Mouse (Mus musculus): ENCODE measurements around the gene Depdc5. TPM values are rescaled to one million over a fixed set of nuclear protein-coding genes. Genes with fewer than 3 reads are reported as not detected.

Gene Depdc5
- polyA plus RNA-seq, 1 experiment: 13.3 TPM

DNA sequence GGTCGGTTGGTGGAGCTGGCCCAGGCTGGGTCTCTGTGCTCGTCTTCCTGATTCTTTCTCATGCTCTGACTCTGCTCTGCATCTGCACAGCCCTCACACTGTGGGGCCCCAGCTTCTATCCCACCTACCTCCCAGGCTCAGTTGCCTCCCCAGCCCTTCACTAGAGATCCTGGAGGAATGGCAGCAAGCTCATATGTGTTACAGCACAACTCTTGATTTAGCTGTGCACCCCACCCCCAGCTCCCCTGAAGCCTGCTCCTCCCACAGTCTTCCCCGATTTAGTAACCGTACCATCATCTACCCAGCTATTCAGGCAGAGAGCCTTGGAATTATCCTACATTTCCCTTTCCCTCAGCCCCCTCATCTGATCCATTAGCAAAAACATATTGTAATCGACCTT lies 137.6 kb downstream of the Depdc5 start:
- DNase-seq (ENCODE audit: low read depth): no peak

DNA sequence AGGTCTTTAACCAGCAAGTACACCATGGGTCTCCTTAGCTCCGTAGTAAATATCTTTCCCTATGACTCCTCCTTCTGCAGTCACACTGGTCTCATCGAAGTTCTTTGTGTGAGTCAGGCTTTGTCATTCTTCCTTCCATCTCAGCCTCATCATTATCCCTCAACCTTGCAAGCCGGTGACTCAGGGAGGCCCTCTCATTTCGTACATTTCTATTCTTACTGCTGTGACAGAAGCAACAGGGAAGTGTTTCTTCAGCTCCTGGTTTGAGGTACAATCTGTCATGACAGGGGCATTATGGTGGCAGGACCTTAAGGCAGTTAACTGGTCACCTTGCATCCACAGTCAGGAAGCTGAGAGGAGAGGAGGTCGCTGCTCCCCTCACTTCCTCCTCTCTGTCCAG lies 139.3 kb downstream of the Depdc5 start:
- no peak for DNase-seq (ENCODE audit: low read depth)

DNA sequence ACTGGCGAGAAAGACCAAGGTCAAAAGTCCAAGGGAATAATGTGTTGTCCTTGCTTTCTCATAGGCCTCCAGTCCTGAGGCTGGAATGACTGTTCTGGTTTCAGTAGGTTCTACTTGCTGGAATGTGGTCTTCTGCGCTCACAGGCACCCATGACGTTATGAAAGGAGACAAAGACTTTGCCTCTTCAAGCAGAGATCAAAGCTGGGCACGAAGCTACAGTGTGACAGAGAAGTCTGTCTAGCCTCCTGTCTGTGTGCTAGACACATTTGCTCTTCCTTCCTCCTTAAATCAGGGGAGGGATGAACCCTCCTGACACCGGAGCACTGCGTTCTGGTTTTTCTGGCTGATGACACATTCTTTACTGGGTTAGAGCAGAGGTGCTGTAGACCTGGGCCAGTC lies 140.0 kb downstream of the Depdc5 start:
- DNase-seq (ENCODE audit: low read depth): no peak

DNA sequence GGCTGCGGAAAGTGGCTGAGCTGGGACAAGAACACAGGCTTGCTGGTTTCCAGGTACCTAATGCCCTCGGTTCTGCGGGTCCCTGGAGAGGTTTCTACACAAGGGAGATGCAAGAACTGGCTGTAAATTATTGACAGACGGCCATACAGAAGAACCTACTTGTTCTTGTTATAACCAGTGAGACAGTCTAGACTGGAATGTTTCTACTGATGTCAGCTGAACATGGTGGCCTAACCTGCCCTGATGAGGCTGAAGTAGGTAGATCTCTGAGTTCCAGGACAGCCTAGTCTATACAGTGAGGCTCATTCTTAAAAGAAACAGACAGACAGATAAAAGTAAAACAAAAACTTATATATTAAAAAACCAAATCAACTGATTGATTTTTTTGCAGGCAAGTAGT lies 140.6 kb downstream of the Depdc5 start:
- DNase-seq (ENCODE audit: low read depth): no peak

DNA sequence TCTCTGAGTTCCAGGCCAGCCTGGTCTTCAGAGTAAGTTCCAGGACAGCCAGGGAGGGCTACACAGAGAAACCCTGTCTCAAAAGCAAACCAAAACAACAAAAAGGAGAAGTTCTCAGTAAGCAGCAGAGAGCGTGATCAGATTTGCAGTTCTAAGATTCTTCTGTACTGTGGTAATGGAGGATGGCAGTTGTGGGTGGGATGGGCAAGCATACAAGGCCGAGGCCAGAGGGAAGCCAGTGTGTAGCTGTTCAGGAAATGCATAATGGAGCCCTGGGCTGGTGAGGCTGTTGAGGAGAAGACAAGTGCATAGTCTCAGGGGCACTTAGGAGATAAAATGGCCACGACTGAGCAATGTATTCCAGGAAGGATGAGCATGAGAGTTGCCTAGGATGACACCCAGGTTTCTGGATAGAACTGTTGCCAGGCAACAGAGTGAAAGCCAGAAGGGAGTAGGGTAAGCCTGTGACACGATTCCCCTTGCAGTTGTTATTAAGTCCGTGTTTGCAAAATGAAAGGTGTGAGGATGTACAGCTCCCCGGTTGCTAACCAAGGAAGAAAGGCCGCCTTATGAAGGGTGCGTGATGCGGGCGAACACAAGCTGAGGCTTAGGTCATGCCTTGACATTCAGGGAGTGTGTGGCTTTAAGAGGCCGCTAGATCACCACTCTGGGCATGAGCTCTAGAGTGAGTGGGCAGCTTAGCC lies 142.1 kb downstream of the Depdc5 start:
- DNase-seq (ENCODE audit: low read depth): no peak

DNA sequence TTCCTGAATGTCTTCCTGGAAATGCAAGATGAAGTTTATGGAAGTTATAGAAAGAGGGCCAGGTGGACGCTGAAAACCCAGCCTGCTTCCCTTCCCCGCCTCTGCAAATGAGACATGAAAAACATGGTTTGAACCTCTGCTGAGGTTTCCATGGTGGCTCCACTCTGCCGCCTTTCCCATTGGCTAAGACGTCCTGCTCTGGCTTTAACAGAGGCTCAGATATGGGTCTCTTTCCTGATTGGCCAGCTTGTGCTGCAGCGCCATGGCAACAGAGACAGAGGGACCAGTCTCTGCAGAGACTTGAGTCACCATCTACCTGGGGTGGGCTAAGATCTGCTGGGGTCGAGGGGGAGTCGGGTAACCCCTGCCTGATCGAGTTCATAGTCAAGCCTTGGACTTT lies 143.2 kb downstream of the Depdc5 start:
- DNase-seq (ENCODE audit: low read depth): no peak

DNA sequence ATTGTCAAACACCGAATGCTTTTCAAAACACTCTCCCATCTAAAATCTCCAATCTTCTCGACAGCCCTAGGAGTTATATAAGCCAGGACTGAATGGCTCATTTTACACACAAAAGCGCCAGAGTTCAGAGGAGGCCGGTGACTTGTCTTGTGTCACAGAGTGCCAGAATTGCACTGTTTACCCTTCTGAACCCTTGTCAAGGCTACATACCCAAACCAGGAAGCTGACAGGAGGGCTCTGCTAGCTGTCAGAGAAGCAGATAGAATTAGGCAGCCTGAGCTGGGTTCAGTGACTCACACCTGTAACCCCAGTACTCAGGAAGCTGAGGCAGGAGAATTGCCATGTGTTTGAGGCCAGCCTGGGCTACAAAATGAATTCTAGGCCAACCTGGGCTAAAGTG lies 143.9 kb downstream of the Depdc5 start:
- DNase-seq (ENCODE audit: low read depth): no peak

DNA sequence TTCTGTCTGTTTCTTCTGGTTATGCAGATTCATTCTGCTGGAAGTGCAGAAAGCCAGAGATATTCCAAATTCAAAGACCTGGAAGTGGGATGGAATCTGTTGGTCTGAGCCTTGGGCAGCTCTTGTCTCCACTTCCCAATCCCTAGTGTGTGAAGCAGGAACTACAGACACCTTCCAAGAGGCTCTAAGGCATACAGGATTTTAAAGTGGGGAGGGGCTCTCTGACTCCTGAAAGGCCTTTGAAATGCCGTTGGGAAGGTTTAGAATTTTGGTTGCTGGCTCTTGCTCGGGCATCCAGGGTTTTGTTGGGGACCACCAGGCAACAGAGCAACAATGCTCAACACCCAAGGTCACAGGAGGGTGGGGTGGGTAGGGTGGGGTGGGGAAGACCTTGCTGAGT lies 145.8 kb downstream of the Depdc5 start:
- DNase-seq (ENCODE audit: low read depth): no peak

DNA sequence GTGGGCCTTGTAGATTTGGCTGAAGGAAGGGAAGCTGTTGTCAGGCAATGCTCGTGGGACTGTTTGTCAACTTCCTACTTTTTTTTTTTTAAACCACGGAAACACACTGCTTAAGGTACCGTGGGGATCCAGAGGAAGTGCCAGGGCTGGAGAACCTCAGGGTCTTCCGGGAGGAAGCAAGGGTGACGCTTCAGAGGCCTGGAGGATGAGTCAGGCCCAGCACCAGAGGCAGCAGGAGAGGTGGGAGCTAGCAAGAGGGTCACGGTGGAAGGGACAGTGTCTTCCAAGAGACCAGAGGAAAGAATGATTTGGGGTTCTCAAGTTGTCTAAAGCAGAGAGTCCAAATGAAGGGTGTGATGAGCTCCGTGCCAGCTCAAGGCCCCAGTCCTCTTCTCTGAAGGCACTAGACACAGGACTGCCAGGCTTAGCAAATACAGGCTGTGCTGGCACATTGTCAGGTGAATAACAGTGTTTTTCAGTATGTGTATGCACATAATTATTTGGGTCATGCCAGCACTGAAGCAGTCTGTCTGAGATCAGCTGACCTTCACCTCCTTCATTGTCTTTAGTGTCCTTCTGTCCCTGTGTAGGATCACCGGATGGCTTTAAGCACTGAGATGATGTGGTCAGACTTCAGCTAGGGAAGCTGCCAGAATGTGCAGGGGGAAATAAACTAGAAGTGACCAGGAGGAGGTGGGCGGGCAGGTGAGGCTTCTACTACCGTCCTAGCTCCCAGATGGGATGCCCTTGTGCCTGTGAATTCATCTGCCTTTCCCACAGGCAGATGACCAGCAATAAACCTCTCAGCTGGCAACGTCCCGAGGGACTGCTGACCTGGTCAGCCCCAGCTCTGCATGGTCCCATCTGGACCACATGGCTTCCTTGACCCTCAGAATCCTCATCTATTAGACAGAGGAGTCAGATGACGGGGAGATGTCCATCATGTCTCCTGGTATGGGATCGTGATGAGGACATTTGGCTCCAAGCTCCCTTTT lies 146.6 kb downstream of the Depdc5 start:
- DNase-seq (ENCODE audit: low read depth): no peak

DNA sequence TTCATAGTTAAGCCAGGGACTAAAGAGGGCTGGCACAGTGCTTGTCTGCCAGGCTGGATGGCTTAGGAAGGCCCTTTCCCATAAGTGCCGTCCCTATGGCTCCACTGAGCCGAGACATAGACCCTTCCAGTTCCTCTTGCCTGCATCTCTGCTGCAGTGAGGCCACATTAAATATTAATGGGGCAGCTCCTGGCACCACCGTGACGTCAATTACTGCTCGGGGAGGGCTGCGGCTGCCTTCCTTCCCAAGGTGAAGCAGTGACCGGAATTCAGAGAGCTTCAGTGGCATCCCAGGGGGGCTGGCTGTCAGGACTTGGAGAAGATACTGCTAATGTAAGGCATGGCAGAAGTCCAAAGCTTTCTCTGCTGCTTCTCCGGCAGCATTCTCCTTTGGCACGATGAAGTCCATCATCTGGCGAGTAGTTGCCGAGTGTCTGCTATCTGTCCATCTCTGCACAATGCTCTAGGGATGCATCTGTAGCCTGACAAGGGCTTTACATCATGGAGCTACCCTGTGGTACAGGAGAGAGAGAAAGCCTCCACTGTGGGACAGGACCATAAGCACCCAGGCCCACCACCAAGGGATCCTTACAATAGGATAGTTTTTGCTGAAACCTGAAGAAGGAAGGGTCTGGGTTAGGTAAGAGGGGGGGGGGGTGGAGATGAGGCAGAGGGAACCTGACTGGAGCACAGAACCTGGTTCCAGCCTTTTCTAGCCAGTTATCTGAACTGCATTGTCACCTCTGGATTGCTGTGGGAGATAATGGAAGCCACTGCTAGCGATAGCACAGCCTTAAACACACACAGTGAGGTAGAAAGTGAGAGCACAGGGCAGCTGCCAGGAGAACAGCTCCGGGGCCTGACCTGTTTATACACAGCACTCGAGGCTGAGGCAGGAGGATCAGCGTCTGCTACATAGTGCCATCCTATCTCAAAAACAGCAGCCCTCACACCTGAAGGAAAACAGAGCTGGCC lies 147.9 kb downstream of the Depdc5 start:
- DNase-seq (ENCODE audit: low read depth): no peak

DNA sequence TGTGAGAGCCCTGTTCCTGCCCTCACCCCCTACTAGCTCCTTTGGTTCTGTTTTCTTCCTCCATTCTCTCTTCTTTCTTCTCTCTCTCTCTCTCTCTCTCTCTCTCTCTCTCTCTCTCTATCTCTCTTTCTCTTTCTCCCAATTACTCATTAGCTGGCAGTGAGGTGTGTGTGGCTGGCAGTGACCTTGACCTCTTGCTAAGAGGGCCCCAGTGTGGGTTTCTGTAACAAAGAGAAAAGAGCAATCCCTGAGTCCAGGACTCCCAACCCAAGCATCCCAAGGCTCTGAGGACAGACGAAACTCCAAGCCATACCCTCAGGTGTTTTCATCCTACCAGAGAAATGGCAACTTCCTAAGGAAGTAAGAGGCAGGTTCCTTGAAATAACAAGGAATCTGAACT lies 150.6 kb downstream of the Depdc5 start:
- DNase-seq (ENCODE audit: low read depth): no peak

DNA sequence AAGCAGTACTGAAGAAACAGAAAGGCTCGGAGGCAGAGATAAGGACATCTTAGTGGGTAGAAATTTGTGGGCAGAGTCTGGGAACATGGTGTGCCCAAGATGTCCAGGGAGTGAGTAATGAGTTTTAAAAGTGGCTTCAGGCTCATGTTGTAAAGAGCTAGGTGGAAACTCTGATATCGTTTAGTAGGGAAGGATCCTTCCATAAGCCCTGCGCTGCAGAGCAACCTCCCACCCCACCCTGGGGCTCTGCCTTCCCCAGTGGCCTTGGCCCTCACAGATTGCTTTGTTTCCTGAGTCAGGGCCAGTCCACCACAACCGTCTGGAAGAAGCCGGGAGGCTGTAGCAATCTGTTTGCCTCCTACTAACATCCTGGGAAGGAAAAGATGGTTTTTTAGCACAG lies 152.1 kb downstream of the Depdc5 start:
- no peak for DNase-seq (ENCODE audit: low read depth)

DNA sequence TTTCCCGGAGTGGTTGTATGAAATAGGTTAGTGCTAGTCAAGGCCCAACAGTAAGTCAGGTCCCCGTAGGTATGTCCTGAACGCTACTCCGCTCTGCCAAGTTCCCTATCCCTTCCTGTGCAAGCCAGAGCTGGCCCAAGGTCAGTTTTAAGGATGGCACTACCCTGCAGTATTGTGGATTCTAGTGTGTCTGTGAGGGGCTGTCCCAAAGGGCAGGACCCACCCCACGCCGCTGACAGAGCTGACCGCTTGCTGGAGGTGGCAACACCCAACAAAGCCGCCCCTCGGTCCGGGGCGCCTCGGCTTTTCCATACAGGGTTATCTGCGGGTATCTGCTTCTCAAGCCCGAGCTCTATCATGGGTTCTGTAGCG lies 154.7 kb downstream of the Depdc5 start:
- DNase-seq (ENCODE audit: low read depth): no peak

DNA sequence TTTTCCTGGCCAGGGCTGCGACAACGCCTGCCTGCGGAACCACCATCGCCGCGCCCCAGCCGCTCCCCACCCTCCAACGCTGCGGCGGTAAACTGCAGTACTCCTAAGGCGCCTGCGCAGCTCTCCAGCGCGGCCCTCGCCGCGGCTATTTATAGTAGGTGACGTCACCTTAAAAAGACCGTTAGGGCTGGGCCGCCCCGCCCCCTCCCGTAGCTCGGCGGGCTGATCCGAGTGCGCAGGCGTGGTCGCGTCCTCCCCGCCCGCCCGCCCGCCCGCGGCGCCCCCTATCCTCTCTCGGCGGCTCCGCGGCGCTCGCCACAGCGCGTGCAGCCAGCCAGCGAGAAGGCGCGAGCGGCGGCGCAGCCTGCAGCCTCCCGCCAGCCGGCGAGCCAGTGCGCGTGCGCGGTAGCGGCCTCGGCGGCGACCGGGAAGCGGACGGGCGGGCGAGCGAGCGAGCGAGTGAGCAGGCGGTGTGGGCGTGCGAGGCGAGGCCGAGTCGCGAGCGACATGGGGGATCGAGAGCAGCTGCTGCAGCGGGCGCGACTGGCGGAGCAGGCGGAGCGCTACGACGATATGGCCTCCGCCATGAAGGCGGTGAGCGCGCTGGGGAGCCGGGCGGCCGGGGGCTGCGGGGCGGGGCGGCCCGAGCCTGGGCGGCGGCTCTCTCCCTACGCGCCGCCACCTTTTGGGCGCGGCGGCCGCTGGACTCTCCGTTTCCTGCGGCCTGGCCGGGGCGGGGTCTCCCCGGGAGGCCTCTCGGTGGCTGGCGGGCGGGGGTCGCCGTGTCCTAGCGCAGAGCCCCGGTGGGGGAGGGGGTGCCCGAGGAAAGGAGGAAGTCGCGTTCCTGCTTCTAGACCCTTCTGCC lies 155.3 kb downstream of the Depdc5 start, which contains the start of gene Ywhah:
Gene Ywhah, plus strand, starts transcription at position 256 of the 865 bp plus-strand sequence.
- no peak for DNase-seq (ENCODE audit: low read depth)

DNA sequence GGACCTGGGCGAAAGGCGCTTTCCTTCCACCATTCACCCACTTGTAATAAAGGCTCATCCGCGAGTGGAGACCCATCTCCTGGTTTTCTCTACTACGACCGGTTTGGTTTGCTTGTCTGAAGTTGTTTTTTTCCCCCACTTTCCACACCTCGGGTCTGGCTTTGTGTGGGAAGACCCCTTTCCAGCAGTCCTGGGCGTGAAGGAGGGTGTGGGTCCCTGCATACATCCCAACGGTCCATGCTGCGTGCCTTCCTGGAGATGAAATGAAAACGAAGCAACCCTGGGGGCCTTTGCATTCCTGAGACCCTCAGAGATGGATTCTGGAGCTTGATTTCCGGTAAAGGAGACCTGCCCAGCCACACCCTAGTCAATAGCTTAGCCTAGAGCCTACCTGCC lies 155.9 kb downstream of the Depdc5 start:
- no peak for DNase-seq (ENCODE audit: low read depth)

DNA sequence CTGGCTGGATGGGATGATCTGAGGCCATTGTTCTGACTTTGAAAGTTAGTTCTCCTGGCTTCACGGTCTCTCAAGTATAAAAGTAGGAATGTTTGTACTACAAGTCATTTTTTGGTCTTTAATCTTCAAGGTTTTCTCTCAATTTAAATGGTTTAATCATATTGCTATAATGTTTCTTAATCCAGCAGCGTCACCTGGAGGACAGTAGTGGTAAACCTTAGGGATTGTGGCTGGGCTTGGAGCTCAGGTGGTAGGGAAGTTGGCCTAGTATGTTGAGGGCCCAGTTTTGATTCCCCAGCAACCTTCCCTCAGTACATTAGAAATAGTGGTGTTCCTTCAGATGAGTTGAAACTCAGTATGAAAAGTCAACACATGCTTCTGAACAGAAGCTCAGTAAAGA lies 158.1 kb downstream of the Depdc5 start:
- no peak for DNase-seq (ENCODE audit: low read depth)

DNA sequence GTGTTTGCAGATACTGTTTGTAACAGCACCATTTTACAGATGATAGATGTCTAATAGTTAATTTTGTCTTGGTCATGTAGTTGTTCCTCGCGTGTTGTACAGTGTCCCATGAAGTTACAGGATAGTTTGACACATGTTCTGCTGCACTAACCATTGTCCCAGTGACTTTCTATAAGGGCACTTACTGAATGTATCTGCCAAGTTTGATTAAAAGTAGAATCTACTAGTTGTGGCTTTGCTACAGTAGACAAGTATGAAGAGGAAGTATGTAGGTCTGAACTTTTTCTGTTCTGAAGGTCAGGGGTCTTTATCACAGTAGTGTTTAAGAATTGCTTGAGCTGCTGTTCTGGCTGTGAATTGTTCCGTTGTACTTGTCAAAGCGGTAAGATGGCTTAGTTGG lies 159.8 kb downstream of the Depdc5 start:
- DNase-seq (ENCODE audit: low read depth): no peak

DNA sequence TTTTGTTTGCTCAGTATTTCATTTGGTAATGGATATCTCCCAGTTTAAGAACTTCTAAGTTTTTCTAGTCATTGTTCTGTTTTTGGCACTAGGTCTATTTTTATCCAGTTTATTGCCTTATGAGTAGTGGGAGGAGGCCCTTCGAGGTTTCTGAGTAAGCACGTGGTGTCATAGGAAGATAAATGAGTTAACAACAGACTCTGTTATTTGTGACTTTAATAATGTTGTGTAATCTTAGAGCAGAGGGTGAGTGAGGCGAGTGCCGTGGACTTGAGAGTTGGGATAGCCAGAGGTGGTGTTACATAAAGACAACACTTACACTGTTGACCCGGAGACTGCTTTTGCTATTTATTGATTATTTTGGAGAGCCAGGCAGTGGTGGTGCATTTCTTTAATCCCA lies 161.0 kb downstream of the Depdc5 start:
- no peak for DNase-seq (ENCODE audit: low read depth)

DNA sequence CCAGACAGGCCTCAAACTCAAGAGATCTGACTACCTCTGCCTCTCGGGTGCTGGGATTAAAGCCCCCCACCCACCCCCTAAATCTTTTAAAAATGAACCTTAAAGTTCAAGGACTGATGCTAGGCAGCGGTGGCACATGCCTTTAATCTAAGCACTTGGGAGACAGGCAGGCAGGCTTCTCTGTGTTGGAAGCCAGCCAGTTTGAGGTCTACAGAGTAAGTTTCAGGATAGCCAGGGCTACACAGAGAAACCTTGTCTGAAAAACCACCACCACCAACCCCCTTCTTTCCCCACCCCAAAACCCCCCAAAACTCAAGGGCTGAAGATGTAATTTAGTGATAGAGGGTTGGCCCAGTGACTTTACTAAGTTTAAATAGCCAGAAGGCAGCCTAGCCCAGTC lies 165.2 kb downstream of the Depdc5 start:
- DNase-seq (ENCODE audit: low read depth): no peak

DNA sequence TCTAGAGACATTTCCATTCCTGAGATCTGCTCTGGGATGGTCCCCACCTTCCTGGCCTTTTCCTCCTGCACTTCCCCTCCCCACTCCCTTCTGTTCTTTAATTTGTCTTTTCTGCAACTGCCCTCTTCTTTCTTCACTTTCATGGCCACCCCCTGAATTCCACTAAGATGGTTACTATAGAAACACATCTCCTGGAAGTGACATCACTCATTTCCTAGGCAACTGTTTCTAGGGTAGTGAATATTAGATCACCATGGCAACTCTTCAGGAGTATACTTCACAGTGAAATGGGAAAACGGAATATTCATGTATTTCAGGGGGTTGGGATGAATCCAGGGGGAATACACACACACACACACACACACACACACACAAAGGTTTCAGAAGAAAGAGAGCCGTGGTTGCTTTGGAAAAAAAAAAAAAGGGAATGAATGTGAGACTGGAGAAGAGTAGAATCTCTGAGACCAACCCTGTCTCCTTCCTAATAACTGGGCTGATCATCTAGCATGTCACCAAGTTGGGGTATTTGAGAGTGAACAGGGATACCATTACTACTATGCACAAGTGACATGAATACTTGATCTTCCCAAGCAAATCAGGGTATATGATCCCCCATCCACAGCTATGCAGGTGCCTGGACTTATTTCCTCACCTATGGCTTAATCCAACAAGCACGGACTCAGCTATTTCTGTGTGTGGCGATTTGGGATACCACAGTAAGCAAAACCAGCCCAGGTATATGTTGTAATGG lies 167.1 kb downstream of the Depdc5 start:
- DNase-seq (ENCODE audit: low read depth): no peak
